Mouse (Mus musculus) heart, embryonic 16.5 days (tissue): Measurements from ENCODE around the gene Adam22. TPM values are rescaled to one million over a fixed set of nuclear protein-coding genes. Genes with fewer than 3 reads are reported as not detected.
A peak's percentile ranks its signal among the peaks of the same experiment; 100 is the strongest.

ENCODE experiments used
- ATAC-seq: fragments of 200-750 bp; cut with Nextera tagmentation; replicated peaks from 2 replicates; pipeline ENCODE4 v1.8.0; 2017; ENCODE audit warnings: moderate number of reproducible peaks; ENCODE audit not compliant: insufficient read depth, low FRiP score; ENCODE audit errors: extremely low read depth
- H3K27ac ChIP-seq: fragments of 300-500 bp; sonication (generic); 2 replicates; pipeline ENCODE4 v1.5.1; 2014; ENCODE audit warnings: mild to moderate bottlenecking, low read length, control low read depth, moderate library complexity
- H3K27me3 ChIP-seq: fragments of 300-500 bp; sonication (generic); 2 replicates; pipeline ENCODE4 v1.6.1; 2014; ENCODE audit warnings: low read length, mixed read lengths; ENCODE audit not compliant: control insufficient read depth, insufficient read depth
- H3K36me3 ChIP-seq: fragments of 300-500 bp; sonication (generic); 2 replicates; pipeline ENCODE4 v1.6.1; 2014; ENCODE audit not compliant: control insufficient read depth, insufficient read depth
- H3K4me1 ChIP-seq: fragments of 300-500 bp; sonication (generic); 2 replicates; pipeline ENCODE4 v1.6.1; 2014; ENCODE audit warnings: low read length, mixed read lengths; ENCODE audit not compliant: control insufficient read depth, insufficient read depth
- H3K4me2 ChIP-seq: fragments of 300-500 bp; sonication (generic); 2 replicates; pipeline ENCODE4 v1.6.1; 2014; ENCODE audit warnings: low read depth, mild to moderate bottlenecking, control low read depth, low read length
- H3K4me3 ChIP-seq: fragments of 300-500 bp; sonication (generic); 2 replicates; pipeline ENCODE4 v1.5.1; 2014; ENCODE audit warnings: mild to moderate bottlenecking, control low read depth, low read length
- H3K9ac ChIP-seq: fragments of 300-500 bp; sonication (generic); 2 replicates; pipeline ENCODE4 v1.6.1; 2014; ENCODE audit warnings: low read length, control low read depth
- H3K9me3 ChIP-seq: fragments of 300-500 bp; sonication (generic); replicated peaks from 2 replicates; pipeline ENCODE4 v1.6.1; 2016; ENCODE audit warnings: low read length; ENCODE audit not compliant: control insufficient read depth
- WGBS: fragments of 180-500 bp; shearing (Covaris S2); extraction: QIAGEN DNeasy Blood & Tissue Kit; methylation state at CpG from one replicate; pipeline ENCODE4 v1.1.7; 2014; 5-methylcytosine and 5-hydroxymethylcytosine counted together
- polyA plus RNA-seq: library from polyadenylated mRNA; unstranded; fragments of >200 nt; fragmentation: Nextera tagmentation; extraction: Ambion mirVana; gene quantifications from 2 replicates; pipeline ENCODE4 v1.2.1, GENCODE M21; 2015

Gene Adam22
- polyA plus RNA-seq, result 7.4 and 7.8 TPM in 2 replicates

DNA sequence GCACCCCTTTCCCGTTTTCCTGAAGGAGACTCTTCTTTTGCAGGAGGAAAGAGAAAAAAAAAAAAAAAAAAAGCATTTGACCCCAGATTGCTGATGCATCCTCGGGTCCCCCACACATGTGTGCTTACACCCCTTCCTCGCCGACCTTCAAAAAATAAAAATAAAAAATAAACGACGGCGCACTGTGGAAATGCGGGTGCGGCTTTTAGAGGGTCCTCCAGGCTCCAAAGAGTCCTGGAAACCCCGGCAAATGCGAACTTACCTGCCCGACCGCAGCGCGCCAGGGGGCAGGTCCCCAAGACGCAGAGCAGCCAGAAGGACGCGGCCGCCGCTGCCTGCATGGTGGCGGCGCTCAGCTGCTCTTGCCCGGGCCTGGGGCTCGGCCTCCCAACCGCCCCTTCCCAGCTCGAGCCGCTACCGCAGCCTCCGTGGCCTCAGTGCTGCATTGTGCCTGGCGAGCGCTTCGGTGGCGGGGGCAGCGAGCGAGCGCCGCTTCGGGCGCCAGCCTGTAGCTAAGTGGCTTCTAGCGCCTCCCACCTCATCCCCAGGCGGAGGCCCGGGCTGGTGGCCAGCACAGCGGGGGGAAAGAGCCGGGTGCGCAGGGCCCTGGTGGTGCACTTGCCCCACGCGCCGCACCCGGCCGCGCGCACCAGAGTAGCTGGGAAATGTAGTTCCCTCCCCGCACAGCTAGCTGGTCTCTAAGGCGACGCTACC, at the start of gene Adam22:
Gene Adam22, minus strand, starts transcription at position 547 of the 714 bp plus-strand sequence.
- no peaks in the 10 kb centered on the region for H3K36me3 ChIP-seq
- peak within 1 kb of the TSS; percentile 84 for H3K9ac ChIP-seq
- peak within 1 kb of the TSS; percentile 58 for H3K27ac ChIP-seq
- ATAC-seq, result peak; percentile 97
- H3K4me2 ChIP-seq, result peak within 1 kb of the TSS; percentile 83
- peaks cover 3% of the 10 kb centered on the region; the same call in 1 of the 2 replicates for H3K4me1 ChIP-seq
- under 1% methylated on average over 55 of the region's 55 CpGs for WGBS
- no peaks in the 10 kb centered on the region for H3K9me3 ChIP-seq
- H3K27me3 ChIP-seq, result no peaks in the 10 kb centered on the region
- peak within 1 kb of the TSS; percentile 81 for H3K4me3 ChIP-seq

DNA sequence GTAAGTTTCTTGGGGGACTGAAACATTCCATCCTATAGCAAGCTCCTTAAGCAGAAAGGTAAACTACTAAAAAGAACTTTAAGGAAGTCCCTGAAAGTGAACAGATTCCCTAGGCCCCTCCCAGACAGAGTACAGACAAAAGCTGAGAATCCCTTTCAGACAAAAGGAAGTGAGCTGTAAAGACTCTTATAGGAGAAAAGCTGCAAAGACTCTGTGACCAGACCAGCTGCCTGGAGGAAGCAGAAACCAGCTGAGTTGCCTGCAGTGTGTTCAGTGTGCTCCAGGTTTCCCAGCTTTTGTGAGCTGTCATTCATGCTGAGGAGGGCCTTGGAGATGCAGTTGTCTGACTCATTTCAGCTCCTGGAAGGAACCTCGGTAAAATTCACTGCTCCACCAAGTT, 49.5 kb upstream of the Adam22 start:
- WGBS, result 43% methylated on average over 1 of the region's 1 CpGs
- Histone ChIP-seq H3K9ac (no peak overlapping the region), H3K27me3 (no peaks in the 10 kb centered on the region), H3K4me1 (peaks cover 7% of the 10 kb centered on the region), H3K27ac (no peak overlapping the region), H3K4me3 (no peak overlapping the region), H3K9me3 (no peaks in the 10 kb centered on the region), H3K36me3 (peaks cover 5% of the 10 kb centered on the region; the same call in 1 of the 2 replicates), H3K4me2 (no peak overlapping the region)
- no peak for ATAC-seq

DNA sequence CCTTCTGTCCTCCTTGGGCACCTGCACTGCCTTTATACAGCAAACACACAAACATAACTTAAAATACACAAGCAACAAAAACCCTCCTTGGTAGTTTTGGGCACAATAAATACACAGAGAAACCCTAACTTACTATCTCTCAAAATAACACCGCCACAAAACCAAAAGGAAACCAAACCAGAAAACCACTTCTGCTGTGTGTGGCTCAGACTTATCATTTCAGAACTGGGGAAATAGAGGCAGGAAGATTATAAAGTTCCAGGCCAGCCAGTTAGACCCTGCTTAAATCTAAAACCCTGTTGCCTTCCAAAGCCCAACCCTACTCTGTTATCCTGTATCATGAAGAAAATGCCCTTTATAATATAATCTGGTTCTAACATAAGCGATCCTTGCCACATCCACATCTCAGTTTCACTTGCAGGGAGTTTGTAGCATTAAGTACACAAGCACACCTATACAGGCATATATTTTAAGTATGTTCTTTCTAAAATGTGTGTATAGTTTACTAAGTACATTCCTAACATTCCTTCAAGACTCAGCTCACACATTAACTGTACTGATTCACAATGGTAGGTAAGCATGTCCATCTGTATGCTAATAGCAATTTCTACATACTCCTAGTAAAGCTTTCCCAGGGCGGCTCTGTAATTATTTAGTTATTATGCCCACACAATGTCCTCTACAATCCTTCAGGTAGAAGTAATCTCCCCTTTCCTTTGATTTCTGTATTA, 48.9 kb upstream of the Adam22 start:
- H3K4me1 ChIP-seq, result peaks cover 7% of the 10 kb centered on the region
- 91% methylated on average over 3 of the region's 3 CpGs for WGBS
- no peaks in the 10 kb centered on the region for H3K27me3 ChIP-seq
- H3K4me2 ChIP-seq, result no peak overlapping the region
- no peak overlapping the region for H3K4me3 ChIP-seq
- H3K27ac ChIP-seq, result no peak overlapping the region
- peaks cover 7% of the 10 kb centered on the region for H3K36me3 ChIP-seq
- no peak for ATAC-seq
- H3K9me3 ChIP-seq, result no peaks in the 10 kb centered on the region
- H3K9ac ChIP-seq, result no peak overlapping the region

DNA sequence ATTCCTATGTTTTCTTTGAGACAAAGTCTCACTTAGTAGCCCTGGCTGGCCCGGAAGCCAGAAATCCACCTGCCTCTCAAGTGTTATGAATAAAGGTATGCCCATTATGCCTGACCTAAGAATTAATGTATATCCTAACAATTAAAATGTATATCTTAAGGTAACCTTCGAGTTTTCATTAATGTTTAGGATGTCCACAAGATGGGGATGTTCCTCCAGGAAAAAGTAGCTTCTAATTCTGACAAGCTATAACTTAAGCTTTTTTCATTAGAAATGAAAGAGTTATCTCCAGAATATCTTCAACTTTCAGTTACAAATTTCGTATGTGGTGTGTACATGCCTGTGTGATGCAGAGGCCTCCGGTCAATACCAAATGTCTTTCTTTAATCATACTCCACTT, 40.8 kb upstream of the Adam22 start:
- Histone ChIP-seq H3K4me3 (no peak overlapping the region), H3K9me3 (no peaks in the 10 kb centered on the region), H3K27ac (no peak overlapping the region), H3K4me1 (no peaks in the 10 kb centered on the region), H3K9ac (no peak overlapping the region), H3K27me3 (no peaks in the 10 kb centered on the region), H3K4me2 (no peak overlapping the region), H3K36me3 (peaks cover 28% of the 10 kb centered on the region)
- no peak for ATAC-seq
- WGBS, result 90% methylated on average over 4 of the region's 4 CpGs

DNA sequence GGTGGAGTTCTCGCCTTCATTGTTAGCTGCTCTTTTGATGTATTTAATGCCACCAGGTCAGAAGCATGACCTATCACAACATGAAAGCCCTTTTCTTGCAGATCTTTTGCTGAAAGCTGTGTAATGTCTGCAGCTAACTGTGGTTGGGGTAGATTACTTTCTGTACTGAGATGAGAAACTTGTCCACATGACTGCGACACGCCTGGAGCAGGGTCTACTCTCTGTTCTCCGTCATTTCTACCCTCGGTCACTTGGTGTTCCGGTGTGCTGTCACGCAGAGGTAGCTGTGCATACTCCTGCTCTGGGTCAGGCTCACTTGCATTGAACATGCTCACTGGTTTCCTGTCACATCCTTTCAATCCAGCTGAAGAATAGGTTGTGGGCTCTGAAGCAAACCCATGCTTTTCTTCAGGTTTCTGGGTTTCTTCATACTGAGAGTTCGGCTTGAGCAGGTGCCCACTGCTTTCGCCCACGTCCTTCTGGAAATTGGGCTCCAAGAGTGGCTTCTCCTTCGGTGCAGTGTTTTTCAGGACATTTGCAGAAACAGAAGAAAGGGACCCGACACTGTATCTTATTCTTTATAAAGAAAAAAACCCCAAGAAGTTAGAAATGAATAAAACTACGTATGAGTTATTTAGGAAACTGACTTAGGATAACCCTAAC, 29.8 kb upstream of the Adam22 start:
- Histone ChIP-seq H3K9me3 (no peaks in the 10 kb centered on the region), H3K4me1 (no peaks in the 10 kb centered on the region), H3K27ac (no peak overlapping the region), H3K27me3 (no peaks in the 10 kb centered on the region), H3K4me2 (no peak overlapping the region), H3K9ac (no peak overlapping the region), H3K4me3 (no peak overlapping the region), H3K36me3 (peaks cover 24% of the 10 kb centered on the region)
- WGBS, result 93% methylated on average over 13 of the region's 13 CpGs
- no peak for ATAC-seq

DNA sequence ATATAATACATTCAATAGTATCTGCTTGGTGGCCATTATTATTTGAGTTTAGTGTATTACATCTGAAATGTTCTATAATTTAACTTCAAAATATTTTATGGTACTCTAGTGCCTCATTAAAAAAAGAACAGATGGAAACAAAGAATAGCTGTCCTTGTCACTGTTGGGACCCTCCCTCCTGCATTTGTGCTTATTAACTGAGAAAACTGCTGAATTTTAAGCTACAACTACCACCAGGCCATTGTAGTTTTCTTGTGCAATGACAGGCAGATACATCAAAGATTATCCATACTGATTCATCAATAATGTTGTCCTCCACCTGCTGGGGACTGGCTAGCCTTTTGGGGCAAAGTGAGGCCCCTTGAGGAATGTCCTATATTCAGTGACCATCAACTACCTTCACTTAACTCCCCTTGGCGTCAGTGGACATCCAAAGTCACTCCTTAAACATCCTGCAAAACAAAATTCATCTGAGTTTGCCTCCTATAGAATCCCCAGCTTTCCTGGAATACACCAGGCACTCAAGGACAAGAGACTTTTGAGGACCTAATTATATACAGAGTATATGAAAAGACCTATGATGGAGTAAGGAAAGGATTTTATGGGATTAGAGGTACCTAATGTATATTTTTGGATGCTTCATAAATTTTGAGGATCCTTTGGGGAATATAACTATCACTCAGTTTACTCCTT, 26.1 kb upstream of the Adam22 start:
- WGBS, result 75% methylated on average over 1 of the region's 1 CpGs
- ATAC-seq, result no peak
- H3K4me3 ChIP-seq, result no peak overlapping the region

DNA sequence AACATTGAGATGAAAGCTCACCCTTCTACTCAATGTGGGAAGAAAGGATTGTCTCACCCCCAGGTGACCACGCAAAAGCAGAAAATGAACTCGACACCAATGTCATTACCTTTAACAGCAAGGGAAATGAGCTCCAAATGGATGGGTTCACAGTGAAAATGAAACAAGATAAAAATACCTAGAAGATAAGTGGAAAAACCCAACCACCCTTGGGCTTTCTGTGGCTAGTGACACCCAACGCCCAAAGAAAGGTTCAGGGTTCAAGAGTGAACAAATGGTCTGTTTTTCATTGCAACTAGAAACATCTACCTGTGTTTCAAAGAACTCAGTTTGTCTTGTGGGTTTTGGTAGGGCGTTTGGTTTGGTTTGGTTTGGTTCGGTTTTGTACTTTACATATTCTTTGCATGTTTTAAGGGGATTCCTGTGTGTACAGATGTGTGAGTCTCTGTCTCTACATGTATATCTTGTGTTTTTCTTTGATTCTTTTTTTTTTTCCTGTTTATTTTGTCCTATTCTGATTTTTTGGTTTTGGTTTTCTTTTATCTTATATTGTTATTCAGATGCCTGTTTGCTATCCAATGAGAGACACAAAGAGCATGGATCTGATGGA, 6.4 kb upstream of the Adam22 start:
- Histone ChIP-seq H3K9ac (no peak overlapping the region), H3K9me3 (no peaks in the 10 kb centered on the region), H3K4me1 (no peaks in the 10 kb centered on the region), H3K27ac (no peak overlapping the region), H3K4me3 (no peak overlapping the region), H3K27me3 (no peaks in the 10 kb centered on the region), H3K4me2 (no peak overlapping the region), H3K36me3 (no peaks in the 10 kb centered on the region)
- 71% methylated on average over 5 of the region's 5 CpGs for WGBS
- no peak for ATAC-seq

More for the DNA sequence above, 26.1 kb upstream of the Adam22 start:
- Histone ChIP-seq H3K9me3 (no peaks in the 10 kb centered on the region), H3K27ac (no peak overlapping the region), H3K9ac (no peak overlapping the region), H3K36me3 (peaks cover 15% of the 10 kb centered on the region), H3K4me1 (no peaks in the 10 kb centered on the region), H3K4me2 (no peak overlapping the region), H3K27me3 (no peaks in the 10 kb centered on the region)

DNA sequence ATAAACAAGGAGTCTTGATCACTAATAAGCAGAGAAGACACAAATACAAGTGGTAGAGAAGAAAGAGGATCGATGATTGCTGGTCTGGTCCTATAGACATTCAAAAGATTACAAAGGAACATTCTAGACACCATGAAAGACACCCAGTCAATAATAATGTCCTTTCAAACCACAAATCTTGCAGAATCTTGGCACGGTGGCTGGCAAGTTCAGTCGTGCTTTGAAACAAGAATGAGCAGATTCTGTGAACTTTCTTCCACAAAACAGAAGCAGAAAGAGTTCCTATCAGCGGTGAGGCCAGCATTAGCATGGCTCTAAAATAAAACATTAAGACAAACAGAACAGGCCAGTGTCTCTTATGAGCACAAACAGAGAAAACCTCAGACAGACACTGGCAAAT, 5.5 kb upstream of the Adam22 start:
- Histone ChIP-seq H3K4me1 (no peaks in the 10 kb centered on the region), H3K4me2 (no peak overlapping the region), H3K27me3 (no peaks in the 10 kb centered on the region), H3K9ac (no peak overlapping the region), H3K4me3 (no peak overlapping the region), H3K36me3 (no peaks in the 10 kb centered on the region), H3K27ac (no peak overlapping the region), H3K9me3 (no peaks in the 10 kb centered on the region)
- no peak for ATAC-seq
- WGBS, result 75% methylated on average over 4 of the region's 4 CpGs
